Mouse (Mus musculus): ENCODE results near the gene Ormdl3. TPM values are rescaled to one million over a fixed set of nuclear protein-coding genes. Genes with fewer than 3 reads are reported as not detected.

The Ormdl3 gene
- polyA plus RNA-seq, 1 experiment from 2014 or later, result 10.9 TPM

DNA sequence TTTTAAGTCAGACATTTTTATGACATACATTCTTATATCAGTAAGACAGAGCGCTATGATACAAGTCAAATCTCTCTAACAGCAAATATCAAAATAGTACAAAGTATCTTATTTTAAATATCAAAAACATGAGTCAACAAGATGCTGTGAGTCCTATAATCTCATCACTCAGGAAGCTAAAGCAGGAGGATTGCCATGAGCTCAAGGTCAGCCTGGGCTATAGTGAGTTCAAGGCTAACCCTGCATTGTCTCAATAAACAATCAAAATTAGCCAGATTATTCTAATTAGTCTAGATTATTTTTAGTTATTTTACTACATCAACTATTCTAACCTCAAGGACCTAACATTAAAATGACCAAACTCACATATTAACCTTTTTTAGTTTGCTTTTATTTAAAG lies 43.8 kb downstream of the Ormdl3 start:
- no peaks in the 10 kb centered on the region for H3K36me3 ChIP-seq (ENCODE audit: control insufficient read depth, insufficient read depth, low read length)

DNA sequence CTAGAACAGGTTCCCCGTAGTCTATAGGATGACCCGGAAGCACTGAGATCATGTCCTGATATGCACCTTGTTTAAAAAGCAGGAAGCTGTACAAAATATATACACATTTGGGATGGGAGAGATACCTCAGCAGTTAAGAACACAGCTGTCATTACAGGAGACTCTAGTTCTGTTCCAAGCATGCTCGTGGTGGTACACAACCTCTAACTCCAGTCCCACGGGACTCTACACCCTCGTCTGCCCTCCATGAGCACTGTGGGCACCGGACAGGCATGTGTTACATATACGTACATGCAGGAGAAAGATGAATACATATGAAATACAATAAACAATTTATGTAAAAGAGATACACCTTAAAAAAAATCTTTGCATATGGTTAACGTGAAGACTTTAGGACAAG lies 44.6 kb downstream of the Ormdl3 start:
- H3K4me2 ChIP-seq, result no peak overlapping the region
- H3K27me3 ChIP-seq (replicated peaks; ENCODE audit: control insufficient read depth, insufficient read depth, low read length), result peaks cover 51% of the 10 kb centered on the region
- H3K4me1 ChIP-seq (replicated peaks; ENCODE audit: control insufficient read depth, insufficient read depth, low read length), result peaks cover 6% of the 10 kb centered on the region; the same call in 1 of the 2 replicates
- H3K4me3 ChIP-seq (ENCODE audit: low read depth, low read length), result no peak overlapping the region
- no peak for ATAC-seq (replicated peaks; ENCODE audit: low FRiP score)
- H3K36me3 ChIP-seq (ENCODE audit: control insufficient read depth, insufficient read depth, low read length), result no peaks in the 10 kb centered on the region
- DNase-seq (ENCODE audit: low spot score), result no peak
- H3K27ac ChIP-seq (ENCODE audit: low read depth, low read length), result no peak overlapping the region
- no peaks in the 10 kb centered on the region for H3K9me3 ChIP-seq (ENCODE audit: control insufficient read depth, low read length)
- no peak overlapping the region for H3K9ac ChIP-seq (ENCODE audit: low read depth, low read length)
- WGBS, result 72% methylated on average over 8 of the region's 8 CpGs

More for the DNA sequence above, 43.8 kb downstream of the Ormdl3 start:
- Histone ChIP-seq H3K4me3 (ENCODE audit: low read depth, low read length) (no peak overlapping the region), H3K4me2 (no peak overlapping the region), H3K4me1 (replicated peaks; ENCODE audit: control insufficient read depth, insufficient read depth, low read length) (peaks cover 6% of the 10 kb centered on the region; the same call in 1 of the 2 replicates), H3K27me3 (replicated peaks; ENCODE audit: control insufficient read depth, insufficient read depth, low read length) (peaks cover 59% of the 10 kb centered on the region), H3K27ac (ENCODE audit: low read depth, low read length) (no peak overlapping the region), H3K9ac (ENCODE audit: low read depth, low read length) (no peak overlapping the region), H3K9me3 (ENCODE audit: control insufficient read depth, low read length) (no peaks in the 10 kb centered on the region)
- DNase-seq (ENCODE audit: low spot score), result no peak
- ATAC-seq (replicated peaks; ENCODE audit: low FRiP score), result no peak
- 82% methylated on average over 1 of the region's 1 CpGs for WGBS

DNA sequence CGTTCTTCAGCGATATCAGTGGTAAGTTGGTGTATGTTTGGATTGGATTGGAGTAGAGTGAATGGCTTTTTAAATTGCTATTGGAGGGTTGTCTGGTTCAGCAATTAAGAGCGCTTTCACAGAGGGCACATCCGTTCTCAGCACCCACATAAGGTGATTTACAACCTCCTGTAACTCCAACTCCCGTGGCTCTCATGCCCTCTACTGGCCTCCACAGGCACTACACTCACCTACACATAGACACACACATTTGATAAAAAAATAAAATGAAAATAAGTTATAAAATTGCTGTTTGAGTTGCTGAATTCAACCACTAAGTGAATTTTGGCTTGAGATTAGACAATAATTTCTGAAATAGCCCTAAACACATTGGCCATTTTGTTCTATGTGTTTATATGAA lies 46.8 kb downstream of the Ormdl3 start:
- Histone ChIP-seq H3K4me2 (no peak overlapping the region), H3K36me3 (ENCODE audit: control insufficient read depth, insufficient read depth, low read length) (no peaks in the 10 kb centered on the region), H3K4me3 (ENCODE audit: low read depth, low read length) (no peak overlapping the region), H3K27ac (ENCODE audit: low read depth, low read length) (no peak overlapping the region), H3K4me1 (replicated peaks; ENCODE audit: control insufficient read depth, insufficient read depth, low read length) (peaks cover under 1% of the 10 kb centered on the region; the same call in 1 of the 2 replicates), H3K27me3 (replicated peaks; ENCODE audit: control insufficient read depth, insufficient read depth, low read length) (peaks cover 28% of the 10 kb centered on the region), H3K9ac (ENCODE audit: low read depth, low read length) (no peak overlapping the region), H3K9me3 (ENCODE audit: control insufficient read depth, low read length) (no peaks in the 10 kb centered on the region)
- DNase-seq (ENCODE audit: low spot score) (no peak), ATAC-seq (replicated peaks; ENCODE audit: low FRiP score) (no peak)
- 75% methylated on average over 5 of the region's 5 CpGs for WGBS

DNA sequence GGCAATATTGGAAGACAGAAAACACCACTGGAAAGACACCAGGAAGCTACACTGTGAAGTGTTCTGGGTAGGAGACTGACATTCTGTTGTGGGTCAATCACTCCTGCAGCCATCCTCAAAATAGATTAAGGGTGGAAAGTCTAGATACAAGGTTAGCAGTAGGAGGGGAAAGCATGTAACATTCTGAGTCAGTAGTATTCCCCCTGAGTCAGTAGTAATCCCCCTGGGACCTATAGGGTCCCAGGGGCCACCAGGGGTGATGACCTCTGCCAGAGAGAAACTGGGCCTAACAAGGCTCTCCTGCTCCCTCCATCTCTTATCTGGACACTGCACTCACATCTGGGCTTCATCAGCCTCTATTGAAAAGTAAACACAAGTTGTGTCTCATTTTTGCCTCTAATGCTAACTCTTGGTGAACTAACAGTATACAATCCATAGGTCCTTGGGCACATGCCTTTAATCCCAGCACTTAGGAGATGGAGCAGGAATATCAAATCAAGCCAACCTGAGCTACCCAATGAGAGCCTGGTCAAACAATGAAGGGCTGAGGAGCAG lies 49.6 kb downstream of the Ormdl3 start:
- H3K9ac ChIP-seq (ENCODE audit: low read depth, low read length), result no peak overlapping the region
- H3K9me3 ChIP-seq (ENCODE audit: control insufficient read depth, low read length), result no peaks in the 10 kb centered on the region
- H3K27ac ChIP-seq (ENCODE audit: low read depth, low read length), result no peak overlapping the region
- H3K4me1 ChIP-seq (replicated peaks; ENCODE audit: control insufficient read depth, insufficient read depth, low read length), result no peaks in the 10 kb centered on the region
- no peaks in the 10 kb centered on the region for H3K36me3 ChIP-seq (ENCODE audit: control insufficient read depth, insufficient read depth, low read length)
- DNase-seq (ENCODE audit: low spot score) (no peak), ATAC-seq (replicated peaks; ENCODE audit: low FRiP score) (no peak)
- no peak overlapping the region for H3K4me3 ChIP-seq (ENCODE audit: low read depth, low read length)
- H3K4me2 ChIP-seq, result no peak overlapping the region
- peaks cover 7% of the 10 kb centered on the region for H3K27me3 ChIP-seq (replicated peaks; ENCODE audit: control insufficient read depth, insufficient read depth, low read length)

Other genes starting within 250 kb of the Ormdl3 start
- gene Ppp1r1b, start 239.0 kb downstream of the Ormdl3 start, polyA plus RNA-seq (2014; fragmentation: Nextera tagmentation; extraction: Ambion mirVana), result 0.38 TPM in 1 of 2 replicates, not detected in the other
- gene Stard3, start 229.0 kb downstream of the Ormdl3 start, polyA plus RNA-seq (2014; fragmentation: Nextera tagmentation; extraction: Ambion mirVana), result 25.3 and 28.9 TPM in 2 replicates
- gene Tcap, start 203.6 kb downstream of the Ormdl3 start, polyA plus RNA-seq (2014; fragmentation: Nextera tagmentation; extraction: Ambion mirVana), result 0.65 and 0.89 TPM in 2 replicates
- gene Pnmt, start 200.9 kb downstream of the Ormdl3 start, polyA plus RNA-seq (2014; fragmentation: Nextera tagmentation; extraction: Ambion mirVana), result 0.53 and 0.88 TPM in 2 replicates
- gene Pgap3, start 186.9 kb downstream of the Ormdl3 start, polyA plus RNA-seq (2014; fragmentation: Nextera tagmentation; extraction: Ambion mirVana), result 6.4 and 8.5 TPM in 2 replicates
- gene Erbb2, start 174.9 kb downstream of the Ormdl3 start, polyA plus RNA-seq (2014; fragmentation: Nextera tagmentation; extraction: Ambion mirVana), result 12.4 and 13.5 TPM in 2 replicates
- 99.4 and 100 TPM in 2 replicates for gene Mien1, start 148.4 kb downstream of the Ormdl3 start, polyA plus RNA-seq (2014; fragmentation: Nextera tagmentation; extraction: Ambion mirVana)
- gene Grb7, start 141.0 kb downstream of the Ormdl3 start, polyA plus RNA-seq (2014; fragmentation: Nextera tagmentation; extraction: Ambion mirVana), result 33.2 and 34.1 TPM in 2 replicates
- gene Ikzf3, start 41.3 kb downstream of the Ormdl3 start, polyA plus RNA-seq (2014; fragmentation: Nextera tagmentation; extraction: Ambion mirVana), result 0.04 and 0.32 TPM in 2 replicates
- gene Zpbp2, start 36.3 kb downstream of the Ormdl3 start, polyA plus RNA-seq (2014; fragmentation: Nextera tagmentation; extraction: Ambion mirVana), result 0.40 and 0.42 TPM in 2 replicates
- not detected in 2 replicates for gene Lrrc3c, start 10.9 kb upstream of the Ormdl3 start, polyA plus RNA-seq (2014; fragmentation: Nextera tagmentation; extraction: Ambion mirVana)
- gene Gm12355, start 38.3 kb upstream of the Ormdl3 start, polyA plus RNA-seq (2014; fragmentation: Nextera tagmentation; extraction: Ambion mirVana), result 0.44 and 0.95 TPM in 2 replicates
- gene Gsdma3, start 39.0 kb upstream of the Ormdl3 start, polyA plus RNA-seq (2014; fragmentation: Nextera tagmentation; extraction: Ambion mirVana), result not detected in 2 replicates
- gene Gsdma2, start 59.4 kb upstream of the Ormdl3 start, polyA plus RNA-seq (2014; fragmentation: Nextera tagmentation; extraction: Ambion mirVana), result not detected in 2 replicates
- not detected in 2 replicates for gene Gsdma, start 77.0 kb upstream of the Ormdl3 start, polyA plus RNA-seq (2014; fragmentation: Nextera tagmentation; extraction: Ambion mirVana)
- gene Psmd3, start 95.2 kb upstream of the Ormdl3 start, polyA plus RNA-seq (2014; fragmentation: Nextera tagmentation; extraction: Ambion mirVana), result 201 and 207 TPM in 2 replicates
- not detected in 2 replicates for gene Csf3, start 113.9 kb upstream of the Ormdl3 start, polyA plus RNA-seq (2014; fragmentation: Nextera tagmentation; extraction: Ambion mirVana)
- gene Med24, start 142.1 kb upstream of the Ormdl3 start, polyA plus RNA-seq (2014; fragmentation: Nextera tagmentation; extraction: Ambion mirVana), result 61.9 and 63.6 TPM in 2 replicates
- 26.6 and 31.6 TPM in 2 replicates for gene Thra, start 153.3 kb upstream of the Ormdl3 start, polyA plus RNA-seq (2014; fragmentation: Nextera tagmentation; extraction: Ambion mirVana)
- gene Nr1d1, start 188.0 kb upstream of the Ormdl3 start, polyA plus RNA-seq (2014; fragmentation: Nextera tagmentation; extraction: Ambion mirVana), result 2.1 and 2.7 TPM in 2 replicates
- 14.8 and 17.7 TPM in 2 replicates for gene Msl1, start 208.1 kb upstream of the Ormdl3 start, polyA plus RNA-seq (2014; fragmentation: Nextera tagmentation; extraction: Ambion mirVana)
- 34.8 and 35.6 TPM in 2 replicates for gene Casc3, start 217.5 kb upstream of the Ormdl3 start, polyA plus RNA-seq (2014; fragmentation: Nextera tagmentation; extraction: Ambion mirVana)
- gene Rapgefl1, start 249.4 kb upstream of the Ormdl3 start, polyA plus RNA-seq (2014; fragmentation: Nextera tagmentation; extraction: Ambion mirVana), result 0.39 and 0.55 TPM in 2 replicates

All from liver, embryonic 11.5 days (tissue).